Mouse (Mus musculus) kidney, adult 2 months (tissue): ENCODE results near the gene Tbc1d22b.

ENCODE experiments used
- CTCF ChIP-seq: fragments of 200-500 bp; conservative IDR thresholded peaks from 2 replicates; pipeline ENCODE4 v1.5.1; 2011; ENCODE audit warnings: low read depth, mild to moderate bottlenecking, control low read depth, low read length, moderate library complexity, mixed read lengths; ENCODE audit not compliant: insufficient read depth, insufficient read length
- POLR2A ChIP-seq: fragments of 200-500 bp; IDR thresholded peaks from one replicate; pipeline ENCODE4 v1.6.1; 2011; ENCODE audit warnings: low read depth, low read length, control low read depth

- TF ChIP-seq POLR2A (no peak), CTCF (no peak)
Measured at GRCm38 (mm10) chr17:29642219-29642618, 92.6 kb downstream of the Tbc1d22b start.
